Mouse (Mus musculus) erythroblast, embryonic 14.5 days (primary cell): ENCODE measurements around the gene Bace2.

Experiments used
- GATA1 ChIP-seq: IDR thresholded peaks from 2 replicates; pipeline ENCODE4 v1.6.1; 2012; ENCODE audit warnings: low read length, inconsistent platforms, mixed read lengths
- TAL1 ChIP-seq: IDR thresholded peaks from 3 replicates; pipeline ENCODE4 v1.6.1; 2012; ENCODE audit warnings: low read length, inconsistent platforms, mixed read lengths

- no peak for TF ChIP-seq TAL1
- TF ChIP-seq GATA1 = no peak
Measured at GRCm38 (mm10) chr16:97461271-97461670, 104.7 kb downstream of the Bace2 start.
